Mouse (Mus musculus) bone marrow, adult 2 months (tissue): Measurements from ENCODE around the gene Gpsm2. TPM values are rescaled to one million over a fixed set of nuclear protein-coding genes. Genes with fewer than 3 reads are reported as not detected.

Source experiments
- H3K27ac ChIP-seq: fragments of 200-500 bp; 2 replicates; pipeline ENCODE4 v1.5.1; 2012; ENCODE audit warnings: low read depth, mild to moderate bottlenecking, control low read depth, inconsistent platforms, low read length; ENCODE audit not compliant: control insufficient read depth, poor library complexity, insufficient read depth
- H3K4me1 ChIP-seq: fragments of 200-500 bp; 2 replicates; pipeline ENCODE4 v1.6.1; 2011; ENCODE audit warnings: low read length; ENCODE audit not compliant: control insufficient read depth, insufficient read depth
- H3K4me3 ChIP-seq: fragments of 200-500 bp; replicated peaks from 2 replicates; pipeline ENCODE3; 2011; ENCODE audit warnings: mild to moderate bottlenecking, low read depth, low read length, control low read depth; ENCODE audit not compliant: control insufficient read depth
- CTCF ChIP-seq: fragments of 200-500 bp; IDR thresholded peaks from 2 replicates; pipeline ENCODE4 v1.5.1; 2011; ENCODE audit warnings: low read length, control low read depth; ENCODE audit not compliant: control insufficient read depth, insufficient read depth
- POLR2A ChIP-seq: fragments of 200-500 bp; IDR thresholded peaks from 2 replicates; pipeline ENCODE4 v1.6.1; 2011; ENCODE audit warnings: low read depth, mild to moderate bottlenecking, control low read depth, low read length, borderline replicate concordance; ENCODE audit not compliant: control insufficient read depth
- WGBS: fragments of 180-500 bp; shearing (Covaris S2); methylation state at CpG from one replicate; pipeline ENCODE4 v1.1.7; 2018; 5-methylcytosine and 5-hydroxymethylcytosine counted together
- polyA plus RNA-seq: library from polyadenylated mRNA; stranded (reverse); fragments of >200 nt; gene quantifications from 2 replicates; pipeline ENCODE4 v1.2.4, GENCODE M21; 2011; ENCODE audit warnings: low replicate concordance; ENCODE audit not compliant: missing spikeins, insufficient read depth, insufficient read length

The Gpsm2 gene
- polyA plus RNA-seq, 1 experiment: 20.9 TPM

- Histone ChIP-seq H3K27ac (no peak overlapping the region), H3K4me1 (no peaks in the 10 kb centered on the region; the same call in 1 of the 2 replicates), H3K4me3 (no peak overlapping the region)
- TF ChIP-seq POLR2A: no peak
- TF ChIP-seq CTCF: no peak
- WGBS: 91% methylated on average over 4 of the region's 4 CpGs
These were observed 22.0 kb upstream of the Gpsm2 start for GRCm38 (mm10) chr3:108744060-108744459.

- no peak within 1 kb of the TSS for H3K4me3 ChIP-seq
- H3K4me1 ChIP-seq: peaks cover 1% of the 10 kb centered on the region; the same call in 1 of the 2 replicates
- H3K27ac ChIP-seq: no peak within 1 kb of the TSS
- TF ChIP-seq CTCF (no peak), POLR2A (no peak)
- WGBS: 71% methylated on average over 8 of the region's 8 CpGs
These were observed 17.1 kb upstream of the Gpsm2 start, which contains the start of gene Aknad1 for GRCm38 (mm10) chr3:108739045-108739708. Gene Aknad1, plus strand, starts transcription at chr3:108739658.

- TF ChIP-seq POLR2A: no peak
- TF ChIP-seq CTCF: no peak
- Histone ChIP-seq H3K27ac (no peak overlapping the region), H3K4me1 (peaks cover 1% of the 10 kb centered on the region; the same call in 1 of the 2 replicates), H3K4me3 (no peak overlapping the region)
- WGBS: 56% methylated on average over 3 of the region's 3 CpGs
These were observed 15.7 kb upstream of the Gpsm2 start for GRCm38 (mm10) chr3:108737761-108738160.

GRCm38 (mm10) chr3:108730316-108730715 lies 8.2 kb upstream of the Gpsm2 start:
- Histone ChIP-seq H3K27ac (no peak overlapping the region), H3K4me3 (no peak overlapping the region), H3K4me1 (peaks cover 1% of the 10 kb centered on the region)
- 69% methylated on average over 12 of the region's 12 CpGs for WGBS
- TF ChIP-seq POLR2A (no peak), CTCF (no peak)

GRCm38 (mm10) chr3:108727776-108728175 lies 5.7 kb upstream of the Gpsm2 start:
- TF ChIP-seq CTCF (no peak), POLR2A (no peak)

GRCm38 (mm10) chr3:108727344-108727743 lies 5.2 kb upstream of the Gpsm2 start:
- H3K4me1 ChIP-seq: peaks cover 1% of the 10 kb centered on the region
- TF ChIP-seq CTCF (no peak), POLR2A (no peak)
- H3K4me3 ChIP-seq: no peak overlapping the region
- no peak overlapping the region for H3K27ac ChIP-seq

More at GRCm38 (mm10) chr3:108727776-108728175, 5.7 kb upstream of the Gpsm2 start:
- WGBS: 10% methylated on average over 3 of the region's 3 CpGs
- Histone ChIP-seq H3K4me1 (peaks cover 1% of the 10 kb centered on the region), H3K27ac (no peak overlapping the region), H3K4me3 (no peak overlapping the region)

GRCm38 (mm10) chr3:108726413-108726812 lies 4.3 kb upstream of the Gpsm2 start:
- TF ChIP-seq POLR2A: no peak
- TF ChIP-seq CTCF: no peak
- 63% methylated on average over 7 of the region's 7 CpGs for WGBS
- H3K27ac ChIP-seq: no peak overlapping the region
- H3K4me3 ChIP-seq: no peak overlapping the region
- H3K4me1 ChIP-seq: peaks cover 1% of the 10 kb centered on the region

GRCm38 (mm10) chr3:108721076-108721991 lies 775 bp downstream of the Gpsm2 start:
- H3K4me3 ChIP-seq: peak overlapping the region; percentile 79
- TF ChIP-seq CTCF (no peak), POLR2A (no peak)
- 5% methylated on average over 44 of the region's 44 CpGs for WGBS
- peaks cover 2% of the 10 kb centered on the region; the same call in 1 of the 2 replicates for H3K4me1 ChIP-seq
- peak overlapping the region; percentile 27; the same call in 1 of the 2 replicates for H3K27ac ChIP-seq
